Mouse (Mus musculus) ES-Bruce4 (cell line): ENCODE results near the gene Med24. TPM values are rescaled to one million over a fixed set of nuclear protein-coding genes. Genes with fewer than 3 reads are reported as not detected.

Experiments
- H3K27ac ChIP-seq: 2 replicates; pipeline ENCODE4 v1.5.1; 2012; ENCODE audit warnings: low read length, inconsistent platforms; ENCODE audit not compliant: insufficient read depth
- H3K27me3 ChIP-seq: 2 replicates; pipeline ENCODE4 v1.6.1; 2012; ENCODE audit warnings: mild to moderate bottlenecking, low read length, inconsistent platforms; ENCODE audit not compliant: control insufficient read depth, poor library complexity, insufficient read depth, severe bottlenecking
- H3K36me3 ChIP-seq: 2 replicates; pipeline ENCODE4 v1.6.1; 2012; ENCODE audit warnings: inconsistent platforms, mild to moderate bottlenecking, low read length, moderate library complexity; ENCODE audit not compliant: control insufficient read depth, poor library complexity, insufficient read depth, severe bottlenecking
- H3K4me1 ChIP-seq: one replicate; pipeline ENCODE4 v1.8.1; 2011; ENCODE audit warnings: low read length; ENCODE audit not compliant: control insufficient read depth, insufficient read depth
- H3K4me3 ChIP-seq: 2 replicates; pipeline ENCODE4 v1.5.1; 2011; ENCODE audit warnings: low read depth, mild to moderate bottlenecking, low read length
- H3K9ac ChIP-seq: 2 replicates; pipeline ENCODE4 v1.6.1; 2012; ENCODE audit warnings: low read depth, mild to moderate bottlenecking, inconsistent platforms; ENCODE audit not compliant: poor library complexity, severe bottlenecking
- H3K9me3 ChIP-seq: replicated peaks from 2 replicates; pipeline ENCODE4 v1.6.1; 2012; ENCODE audit warnings: mild to moderate bottlenecking, low read length, inconsistent platforms; ENCODE audit not compliant: control insufficient read depth, poor library complexity, insufficient read depth, severe bottlenecking
- CTCF ChIP-seq: IDR thresholded peaks from one replicate; pipeline ENCODE4 v1.8.1; 2011; ENCODE audit warnings: low read depth, low read length
- EP300 ChIP-seq: IDR thresholded peaks from 2 replicates; pipeline ENCODE4 v1.6.1; 2011; ENCODE audit warnings: low read depth, low read length; ENCODE audit not compliant: insufficient read depth
- POLR2A ChIP-seq: IDR thresholded peaks from one replicate; pipeline ENCODE4 v1.8.1; 2011; ENCODE audit warnings: low read length; ENCODE audit not compliant: insufficient read depth
- polyA plus RNA-seq: library from polyadenylated mRNA; stranded (reverse); fragments of >200 nt; gene quantifications from 2 replicates; pipeline ENCODE4 v1.2.4, GENCODE M21; 2011; ENCODE audit warnings: low read depth; ENCODE audit not compliant: missing spikeins, insufficient read depth, insufficient read length

Med24 gene
- polyA plus RNA-seq, 1 experiment, result 83.5 TPM

GRCm38 (mm10) chr11:98748506-98749416 lies 19.5 kb upstream of the Med24 start:
- H3K36me3 ChIP-seq, result no peaks in the 10 kb centered on the region

GRCm38 (mm10) chr11:98747804-98748505 lies 18.7 kb upstream of the Med24 start:
- no peak overlapping the region for H3K4me3 ChIP-seq
- H3K9ac ChIP-seq, result no peak overlapping the region
- no peak for TF ChIP-seq CTCF
- TF ChIP-seq EP300, result no peak
- TF ChIP-seq POLR2A, result no peak
- no peaks in the 10 kb centered on the region for H3K9me3 ChIP-seq
- no peaks in the 10 kb centered on the region for H3K36me3 ChIP-seq
- H3K27ac ChIP-seq, result no peak overlapping the region
- H3K27me3 ChIP-seq, result no peaks in the 10 kb centered on the region
- peaks cover 27% of the 10 kb centered on the region for H3K4me1 ChIP-seq

More at GRCm38 (mm10) chr11:98748506-98749416, 19.5 kb upstream of the Med24 start:
- Histone ChIP-seq H3K27me3 (no peaks in the 10 kb centered on the region), H3K9ac (no peak overlapping the region), H3K4me1 (peaks cover 25% of the 10 kb centered on the region), H3K27ac (no peak overlapping the region), H3K9me3 (no peaks in the 10 kb centered on the region), H3K4me3 (no peak overlapping the region)
- TF ChIP-seq POLR2A, result no peak
- no peak for TF ChIP-seq EP300
- TF ChIP-seq CTCF, result no peak

- Histone ChIP-seq H3K9me3 (no peaks in the 10 kb centered on the region), H3K9ac (no peak overlapping the region), H3K36me3 (no peaks in the 10 kb centered on the region), H3K4me3 (no peak overlapping the region), H3K4me1 (peaks cover 31% of the 10 kb centered on the region), H3K27ac (no peak overlapping the region), H3K27me3 (no peaks in the 10 kb centered on the region)
- no peak for TF ChIP-seq POLR2A
- no peak for TF ChIP-seq CTCF
- no peak for TF ChIP-seq EP300
These were observed 17.8 kb upstream of the Med24 start for GRCm38 (mm10) chr11:98746855-98747693.

- H3K27ac ChIP-seq, result no peak overlapping the region
- H3K27me3 ChIP-seq, result no peaks in the 10 kb centered on the region
- H3K4me3 ChIP-seq, result no peak overlapping the region
- TF ChIP-seq POLR2A (no peak), EP300 (peak; percentile 59; the same call in 1 of the 2 replicates), CTCF (no peak)
- H3K36me3 ChIP-seq, result no peaks in the 10 kb centered on the region
- H3K9me3 ChIP-seq, result no peaks in the 10 kb centered on the region
- peaks cover 31% of the 10 kb centered on the region for H3K4me1 ChIP-seq
- H3K9ac ChIP-seq, result no peak overlapping the region
These were observed 17.0 kb upstream of the Med24 start for GRCm38 (mm10) chr11:98745932-98746853.
